Mouse (Mus musculus): ENCODE data around the gene Lcmt1. TPM values are rescaled to one million over a fixed set of nuclear protein-coding genes. Genes with fewer than 3 reads are reported as not detected.

Gene Lcmt1
- polyA plus RNA-seq, 1 experiment: 23.0 TPM

GRCm38 (mm10) chr7:123458309-123458708 is 88.7 kb downstream of the Lcmt1 start:
- Histone ChIP-seq H3K27ac (ENCODE audit: control insufficient read depth, insufficient read depth, low read depth, low read length, poor library complexity) (no peak overlapping the region), H3K4me1 (ENCODE audit: control insufficient read depth, insufficient read depth, low read length) (no peaks in the 10 kb centered on the region), H3K4me3 (replicated peaks; ENCODE audit: control insufficient read depth, low read depth, low read length) (no peak overlapping the region)
- TF ChIP-seq CTCF (IDR thresholded peaks at IDR 0.05; ENCODE audit: control insufficient read depth, insufficient read depth, low read length): no peak
- no peak for TF ChIP-seq POLR2A (IDR thresholded peaks at IDR 0.05; ENCODE audit: borderline replicate concordance, control insufficient read depth, low read depth, low read length)
- WGBS: 77% methylated on average over 4 of the region's 4 CpGs

- Histone ChIP-seq H3K4me1 (ENCODE audit: control insufficient read depth, insufficient read depth, low read length) (no peaks in the 10 kb centered on the region), H3K4me3 (replicated peaks; ENCODE audit: control insufficient read depth, low read depth, low read length) (no peak overlapping the region), H3K27ac (ENCODE audit: control insufficient read depth, insufficient read depth, low read depth, low read length, poor library complexity) (no peak overlapping the region)
- TF ChIP-seq POLR2A (IDR thresholded peaks at IDR 0.05; ENCODE audit: borderline replicate concordance, control insufficient read depth, low read depth, low read length): no peak
- no peak for TF ChIP-seq CTCF (IDR thresholded peaks at IDR 0.05; ENCODE audit: control insufficient read depth, insufficient read depth, low read length)
- WGBS: 52% methylated on average over 4 of the region's 4 CpGs
Observed at GRCm38 (mm10) chr7:123459247-123459646, 89.7 kb downstream of the Lcmt1 start.

GRCm38 (mm10) chr7:123461316-123461715 is 91.7 kb downstream of the Lcmt1 start:
- no peak overlapping the region for H3K4me3 ChIP-seq (replicated peaks; ENCODE audit: control insufficient read depth, low read depth, low read length)
- WGBS: 83% methylated on average over 4 of the region's 4 CpGs

GRCm38 (mm10) chr7:123462070-123462501 is 92.5 kb downstream of the Lcmt1 start, which contains the start of gene Aqp8:
TSS of gene Aqp8 (plus strand) at chr7:123462291.
- no peak for TF ChIP-seq POLR2A (IDR thresholded peaks at IDR 0.05; ENCODE audit: borderline replicate concordance, control insufficient read depth, low read depth, low read length)
- no peak for TF ChIP-seq CTCF (IDR thresholded peaks at IDR 0.05; ENCODE audit: control insufficient read depth, insufficient read depth, low read length)
- Histone ChIP-seq H3K27ac (ENCODE audit: control insufficient read depth, insufficient read depth, low read depth, low read length, poor library complexity) (no peak within 1 kb of the TSS), H3K4me1 (ENCODE audit: control insufficient read depth, insufficient read depth, low read length) (no peaks in the 10 kb centered on the region), H3K4me3 (replicated peaks; ENCODE audit: control insufficient read depth, low read depth, low read length) (no peak within 1 kb of the TSS)
- 46% methylated on average over 9 of the region's 9 CpGs for WGBS

More at GRCm38 (mm10) chr7:123461316-123461715, 91.7 kb downstream of the Lcmt1 start:
- TF ChIP-seq POLR2A (IDR thresholded peaks at IDR 0.05; ENCODE audit: borderline replicate concordance, control insufficient read depth, low read depth, low read length) (no peak), CTCF (IDR thresholded peaks at IDR 0.05; ENCODE audit: control insufficient read depth, insufficient read depth, low read length) (no peak)
- Histone ChIP-seq H3K27ac (ENCODE audit: control insufficient read depth, insufficient read depth, low read depth, low read length, poor library complexity) (no peak overlapping the region), H3K4me1 (ENCODE audit: control insufficient read depth, insufficient read depth, low read length) (no peaks in the 10 kb centered on the region)

GRCm38 (mm10) chr7:123463569-123463968 is 94.0 kb downstream of the Lcmt1 start:
- H3K4me3 ChIP-seq (replicated peaks; ENCODE audit: control insufficient read depth, low read depth, low read length): no peak overlapping the region

GRCm38 (mm10) chr7:123465692-123466387 is 96.3 kb downstream of the Lcmt1 start:
- H3K4me3 ChIP-seq (replicated peaks; ENCODE audit: control insufficient read depth, low read depth, low read length): no peak overlapping the region
- no peak overlapping the region for H3K27ac ChIP-seq (ENCODE audit: control insufficient read depth, insufficient read depth, low read depth, low read length, poor library complexity)
- WGBS: 33% methylated on average over 6 of the region's 6 CpGs

More at GRCm38 (mm10) chr7:123463569-123463968, 94.0 kb downstream of the Lcmt1 start:
- Histone ChIP-seq H3K27ac (ENCODE audit: control insufficient read depth, insufficient read depth, low read depth, low read length, poor library complexity) (no peak overlapping the region), H3K4me1 (ENCODE audit: control insufficient read depth, insufficient read depth, low read length) (no peaks in the 10 kb centered on the region)
- 79% methylated on average over 4 of the region's 4 CpGs for WGBS
- TF ChIP-seq POLR2A (IDR thresholded peaks at IDR 0.05; ENCODE audit: borderline replicate concordance, control insufficient read depth, low read depth, low read length): no peak

GRCm38 (mm10) chr7:123467961-123468360 is 98.4 kb downstream of the Lcmt1 start:
- Histone ChIP-seq H3K4me1 (ENCODE audit: control insufficient read depth, insufficient read depth, low read length) (no peaks in the 10 kb centered on the region), H3K27ac (ENCODE audit: control insufficient read depth, insufficient read depth, low read depth, low read length, poor library complexity) (no peak overlapping the region), H3K4me3 (replicated peaks; ENCODE audit: control insufficient read depth, low read depth, low read length) (no peak overlapping the region)
- no peak for TF ChIP-seq CTCF (IDR thresholded peaks at IDR 0.05; ENCODE audit: control insufficient read depth, insufficient read depth, low read length)
- no peak for TF ChIP-seq POLR2A (IDR thresholded peaks at IDR 0.05; ENCODE audit: borderline replicate concordance, control insufficient read depth, low read depth, low read length)
- 84% methylated on average over 1 of the region's 1 CpGs for WGBS

More at GRCm38 (mm10) chr7:123465692-123466387, 96.3 kb downstream of the Lcmt1 start:
- TF ChIP-seq CTCF (IDR thresholded peaks at IDR 0.05; ENCODE audit: control insufficient read depth, insufficient read depth, low read length) (peak; percentile 95), POLR2A (IDR thresholded peaks at IDR 0.05; ENCODE audit: borderline replicate concordance, control insufficient read depth, low read depth, low read length) (no peak)
- H3K4me1 ChIP-seq (ENCODE audit: control insufficient read depth, insufficient read depth, low read length): no peaks in the 10 kb centered on the region

Other genes starting within 250 kb of the Lcmt1 start
- 41.0 and 41.9 TPM in 2 replicates for gene Tnrc6a, start 245.9 kb upstream of the Lcmt1 start, polyA plus RNA-seq (2011; ENCODE audit: insufficient read depth, insufficient read length, low replicate concordance, missing spikeins)
- 3.1 and 18.5 TPM in 2 replicates for gene Slc5a11, start 155.0 kb upstream of the Lcmt1 start, polyA plus RNA-seq (2011; ENCODE audit: insufficient read depth, insufficient read length, low replicate concordance, missing spikeins)
- gene Arhgap17, start 131 bp downstream of the Lcmt1 start, polyA plus RNA-seq (2011; ENCODE audit: insufficient read depth, insufficient read length, low replicate concordance, missing spikeins): 18.9 and 38.3 TPM in 2 replicates
- 1.3 TPM in 1 of 2 replicates, not detected in the other for gene Aqp8, start 92.5 kb downstream of the Lcmt1 start, polyA plus RNA-seq (2011; ENCODE audit: insufficient read depth, insufficient read length, low replicate concordance, missing spikeins)
- 0.42 TPM in 1 of 2 replicates, not detected in the other for gene Zkscan2, start 130.7 kb downstream of the Lcmt1 start, polyA plus RNA-seq (2011; ENCODE audit: insufficient read depth, insufficient read length, low replicate concordance, missing spikeins)